Mouse (Mus musculus): Measurements from ENCODE around the gene Ccdc183. TPM values are rescaled to one million over a fixed set of nuclear protein-coding genes. Genes with fewer than 3 reads are reported as not detected.

The Ccdc183 gene
- total RNA-seq, 2 experiments from 2014 or later, result not detected

GRCm38 (mm10) chr2:25608671-25609070, 8.8 kb downstream of the Ccdc183 start:
- intact Hi-C loops (cut with DNase I), result no loop called here
- no peak for DNase-seq

- intact Hi-C loops (cut with DNase I), result no loop called here
Measured at GRCm38 (mm10) chr2:25607761-25608622, 9.5 kb downstream of the Ccdc183 start, which contains the start of gene Rabl6. Rabl6 (minus strand) TSS chr2:25608521.

GRCm38 (mm10) chr2:25602526-25602925, 15.0 kb downstream of the Ccdc183 start:
- DNase-seq, result no peak

More at GRCm38 (mm10) chr2:25607761-25608622, 9.5 kb downstream of the Ccdc183 start, which contains the start of gene Rabl6:
- DNase-seq, result peak; percentile 92 to 93

GRCm38 (mm10) chr2:25600037-25600436, 17.4 kb downstream of the Ccdc183 start:
- no peak for DNase-seq
- intact Hi-C loops (cut with DNase I), result no loop called here

More at GRCm38 (mm10) chr2:25602526-25602925, 15.0 kb downstream of the Ccdc183 start:
- intact Hi-C loops (cut with DNase I), result no loop called here

GRCm38 (mm10) chr2:25598749-25599148, 18.7 kb downstream of the Ccdc183 start:
- no peak for DNase-seq
- intact Hi-C loops (cut with DNase I), result no loop called here

- intact Hi-C loops (cut with DNase I), result no loop called here
- DNase-seq, result no peak
Measured at GRCm38 (mm10) chr2:25596765-25597510, 20.5 kb downstream of the Ccdc183 start.

GRCm38 (mm10) chr2:25591863-25592262, 25.6 kb downstream of the Ccdc183 start:
- intact Hi-C loops (cut with DNase I), result no loop called here

GRCm38 (mm10) chr2:25588227-25588907, 29.1 kb downstream of the Ccdc183 start:
- no peak for DNase-seq
- intact Hi-C loops (cut with DNase I), result no loop called here

More at GRCm38 (mm10) chr2:25591863-25592262, 25.6 kb downstream of the Ccdc183 start:
- DNase-seq, result no peak

- DNase-seq, result no peak
- intact Hi-C loops (cut with DNase I), result no loop called here
Measured at GRCm38 (mm10) chr2:25587290-25587689, 30.2 kb downstream of the Ccdc183 start.

- no peak for DNase-seq
- intact Hi-C loops (cut with DNase I), result no loop called here
Measured at GRCm38 (mm10) chr2:25585601-25586000, 31.9 kb downstream of the Ccdc183 start.

- no peak for DNase-seq
- intact Hi-C loops (cut with DNase I), result no loop called here
Measured at GRCm38 (mm10) chr2:25584856-25585255, 32.6 kb downstream of the Ccdc183 start.

- DNase-seq, result no peak
Measured at GRCm38 (mm10) chr2:25584152-25584551, 33.3 kb downstream of the Ccdc183 start.

GRCm38 (mm10) chr2:25583571-25583970, 33.9 kb downstream of the Ccdc183 start:
- intact Hi-C loops (cut with DNase I), result no loop called here
- no peak for DNase-seq

More at GRCm38 (mm10) chr2:25584152-25584551, 33.3 kb downstream of the Ccdc183 start:
- intact Hi-C loops (cut with DNase I), result no loop called here

- DNase-seq, result no peak
- intact Hi-C loops (cut with DNase I), result no loop called here
Measured at GRCm38 (mm10) chr2:25583120-25583481, 34.4 kb downstream of the Ccdc183 start.

GRCm38 (mm10) chr2:25582466-25583119, 34.9 kb downstream of the Ccdc183 start:
- intact Hi-C loops (cut with DNase I), result no loop called here
- DNase-seq, result no peak

GRCm38 (mm10) chr2:25581901-25582301, 35.6 kb downstream of the Ccdc183 start:
- intact Hi-C loops (cut with DNase I), result no loop called here
- no peak for DNase-seq

- intact Hi-C loops (cut with DNase I), result no loop called here
- peak; percentile 68 to 75 for DNase-seq
Measured at GRCm38 (mm10) chr2:25581294-25581864, 36.1 kb downstream of the Ccdc183 start, which contains the start of gene Ajm1. Ajm1 (minus strand) TSS chr2:25581757.

- no peak for DNase-seq
- intact Hi-C loops (cut with DNase I), result no loop called here
Measured at GRCm38 (mm10) chr2:25580621-25581101, 36.8 kb downstream of the Ccdc183 start.

- intact Hi-C loops (cut with DNase I), result no loop called here
- DNase-seq, result no peak
Measured at GRCm38 (mm10) chr2:25579737-25580460, 37.6 kb downstream of the Ccdc183 start.

All from heart, postnatal 14 days (tissue).